Mouse (Mus musculus): ENCODE data around the gene Lce3b. TPM values are rescaled to one million over a fixed set of nuclear protein-coding genes. Genes with fewer than 3 reads are reported as not detected.

Gene Lce3b
- not detected for total RNA-seq (2021)
- long read RNA-seq, experiment 1 = 0 reads
- long read RNA-seq, experiment 2 = 0 reads

- no peak for DNase-seq (ENCODE audit: low spot score in 2 of 2)
- intact Hi-C loops (cut with DNase I) = no loop called here
These were observed at the start of gene Lce3b for GRCm38 (mm10) chr3:92932679-92933078. Gene Lce3b (plus strand): TSS chr3:92932979.

DNA sequence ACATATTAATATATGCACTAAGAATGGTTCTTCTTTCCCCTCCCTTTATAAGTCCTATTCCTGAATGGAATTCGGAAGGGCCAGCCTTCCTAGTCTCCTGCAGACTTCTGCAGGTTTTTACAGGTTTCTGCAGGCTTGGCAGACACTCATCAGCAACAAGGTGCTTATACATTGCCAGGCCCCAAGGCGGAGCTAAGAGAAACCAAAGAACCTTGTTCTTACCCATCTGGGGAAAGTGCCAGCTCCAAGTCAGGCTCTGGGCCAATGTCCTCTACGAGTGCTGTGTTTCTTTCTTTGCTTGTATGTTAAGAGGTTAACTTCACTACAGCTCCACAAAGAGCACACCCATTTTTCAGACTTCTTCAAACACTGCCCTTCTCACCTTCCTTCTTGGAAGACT is 38.7 kb upstream of the Lce3b start:
- intact Hi-C loops (cut with DNase I) = no loop called here
- DNase-seq (ENCODE audit: low spot score in 2 of 2) = no peak

- intact Hi-C loops (cut with DNase I) = no loop called here
- no peak for DNase-seq (ENCODE audit: low spot score in 2 of 2)
These were observed 38.3 kb upstream of the Lce3b start for GRCm38 (mm10) chr3:92894489-92894888.

GRCm38 (mm10) chr3:92902992-92903391 is 29.8 kb upstream of the Lce3b start:
- intact Hi-C loops (cut with DNase I) = loop anchor here (5.0 to 10.0 kb wide), 2 partner anchors 338 to 751 kb away; no protein-coding TSS in a partner anchor
- peak; percentile 24 to 59 for DNase-seq (ENCODE audit: low spot score in 2 of 2)

- intact Hi-C loops (cut with DNase I) = loop anchor here (5.0 to 10.0 kb wide), 2 partner anchors 339 to 751 kb away; no protein-coding TSS in a partner anchor
- DNase-seq (ENCODE audit: low spot score in 2 of 2) = peak; percentile 15 to 42
These were observed 29.1 kb upstream of the Lce3b start for GRCm38 (mm10) chr3:92903640-92904039.

DNA sequence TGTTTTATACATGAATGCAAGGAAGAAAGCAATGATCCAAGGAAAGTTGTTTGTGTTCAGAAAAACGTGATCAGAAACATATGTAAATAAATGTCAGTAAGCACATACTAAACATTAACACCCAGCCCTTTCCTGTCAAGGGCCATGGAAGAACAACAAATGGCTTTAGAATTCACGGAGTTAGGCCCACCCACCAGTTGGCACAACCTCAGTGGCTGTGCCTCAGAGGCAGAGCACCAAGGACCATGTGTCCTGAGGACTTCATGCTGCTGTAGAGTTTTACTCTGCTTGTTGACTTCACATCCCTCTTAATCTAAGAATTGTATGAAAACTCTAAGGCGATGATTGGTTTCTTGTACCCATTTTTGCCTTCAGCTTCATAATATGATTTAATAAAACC is 27.6 kb upstream of the Lce3b start:
- intact Hi-C loops (cut with DNase I) = loop anchor here (10.0 kb wide), 1 partner anchor 340 kb away; no protein-coding TSS in a partner anchor
- DNase-seq (ENCODE audit: low spot score in 2 of 2) = no peak

- intact Hi-C loops (cut with DNase I) = loop anchor here (2.0 to 10.0 kb wide), 2 partner anchors 123 to 343 kb away; no protein-coding TSS in a partner anchor
- DNase-seq (ENCODE audit: low spot score in 2 of 2) = peak; percentile 11 to 25
These were observed 25.2 kb upstream of the Lce3b start for GRCm38 (mm10) chr3:92907571-92907970.

- peak; percentile 6 to 19 for DNase-seq (ENCODE audit: low spot score in 2 of 2)
- intact Hi-C loops (cut with DNase I) = no loop called here
These were observed 12.4 kb upstream of the Lce3b start for GRCm38 (mm10) chr3:92920364-92920763.

- no peak for DNase-seq (ENCODE audit: low spot score in 2 of 2)
These were observed 6.6 kb upstream of the Lce3b start, which contains the start of gene Lce3a for GRCm38 (mm10) chr3:92926130-92926529. Gene Lce3a (minus strand): TSS chr3:92926230.

DNA sequence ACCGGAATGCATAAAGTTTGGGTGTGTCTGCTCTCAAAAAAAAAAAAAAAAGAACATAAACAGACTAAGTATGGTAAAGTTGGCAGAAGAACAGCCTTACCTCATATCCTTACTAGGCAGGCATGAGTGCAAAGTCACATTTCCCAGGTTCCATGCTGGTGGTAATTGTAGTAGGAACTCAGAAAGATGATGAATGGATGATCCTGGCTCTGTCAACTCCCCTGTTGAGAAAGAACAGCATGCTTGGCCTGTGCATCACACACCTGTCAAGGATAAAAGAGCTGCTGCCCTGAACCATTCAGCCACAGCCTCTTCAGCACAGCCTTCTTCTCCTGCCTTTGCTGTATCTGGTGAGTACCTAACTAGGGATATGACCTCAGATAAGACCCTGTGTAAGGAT is 11.4 kb downstream of the Lce3b start, which contains the start of gene Lce3c:
Gene Lce3c (plus strand): TSS at position 301 of the 400 bp plus-strand sequence.
- no peak for DNase-seq (ENCODE audit: low spot score in 2 of 2)
- intact Hi-C loops (cut with DNase I) = no loop called here

More at GRCm38 (mm10) chr3:92926130-92926529, 6.6 kb upstream of the Lce3b start, which contains the start of gene Lce3a:
- intact Hi-C loops (cut with DNase I) = no loop called here

DNA sequence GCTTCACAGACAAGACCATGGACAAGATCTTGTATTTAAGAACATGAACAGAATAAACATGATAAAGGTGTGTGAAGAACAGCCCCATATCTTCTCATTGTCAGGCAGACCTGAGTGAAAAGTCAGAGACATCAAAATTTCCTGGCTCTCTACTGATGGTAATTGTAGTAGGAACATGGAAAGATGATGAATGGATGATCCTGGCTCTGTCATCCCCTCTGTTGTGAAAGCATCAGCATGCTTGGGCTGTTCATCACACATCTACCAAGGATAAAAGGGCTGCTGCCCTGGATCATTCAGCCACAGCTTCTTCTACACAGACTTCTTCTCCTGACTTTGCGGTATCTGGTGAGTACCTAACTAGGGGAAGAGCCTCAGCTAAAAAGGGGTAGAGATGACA is 24.3 kb downstream of the Lce3b start, which contains the start of gene Lce3d:
Gene Lce3d (plus strand): TSS at position 301 of the 400 bp plus-strand sequence.
- intact Hi-C loops (cut with DNase I) = no loop called here
- no peak for DNase-seq (ENCODE audit: low spot score in 2 of 2)

DNA sequence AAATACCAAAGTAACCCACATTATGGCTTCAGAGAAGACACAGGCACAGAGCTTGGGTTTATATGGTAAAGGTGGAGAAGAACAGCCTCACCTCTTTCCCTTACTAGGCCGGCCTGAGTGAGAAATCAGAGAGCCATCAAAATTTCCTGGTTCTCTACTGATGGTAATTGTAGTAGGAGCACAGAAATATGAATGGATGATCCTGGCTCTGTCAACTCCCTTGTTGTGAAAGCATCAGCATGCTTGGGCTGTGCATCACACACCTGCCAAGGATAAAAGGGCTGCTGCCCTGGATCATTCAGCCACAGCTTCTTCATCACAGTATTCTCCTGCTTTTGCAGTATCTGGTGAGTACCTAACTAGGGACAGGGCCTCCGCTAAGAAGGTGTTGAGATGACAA is 34.0 kb downstream of the Lce3b start, which contains the start of gene Lce3e:
Gene Lce3e (plus strand): TSS at position 301 of the 400 bp plus-strand sequence.
- no peak for DNase-seq (ENCODE audit: low spot score in 2 of 2)
- intact Hi-C loops (cut with DNase I) = no loop called here

GRCm38 (mm10) chr3:92978484-92978883 is 45.7 kb downstream of the Lce3b start:
- no peak for DNase-seq (ENCODE audit: low spot score in 2 of 2)
- intact Hi-C loops (cut with DNase I) = no loop called here

Other genes with a start within 250 kb of the Lce3b start
- gene Lce1d, start 245.8 kb upstream of the Lce3b start, total RNA-seq (2021) = not detected
- not detected for gene Lce1e, start 223.9 kb upstream of the Lce3b start, total RNA-seq (2021)
- gene Lce1f, start 212.6 kb upstream of the Lce3b start, total RNA-seq (2021) = not detected
- gene Gm38119, start 193.9 kb upstream of the Lce3b start, total RNA-seq (2021) = not detected
- not detected for gene Lce1g, start 180.6 kb upstream of the Lce3b start, total RNA-seq (2021)
- gene Lce1h, start 167.9 kb upstream of the Lce3b start, total RNA-seq (2021) = not detected
- not detected for gene Lce1i, start 154.1 kb upstream of the Lce3b start, total RNA-seq (2021)
- not detected for gene Lce1j, start 142.5 kb upstream of the Lce3b start, total RNA-seq (2021)
- gene Lce1k, start 125.1 kb upstream of the Lce3b start, total RNA-seq (2021) = not detected
- gene Kprp, start 105.7 kb upstream of the Lce3b start, total RNA-seq (2021) = not detected
- not detected for gene Lce1l, start 81.7 kb upstream of the Lce3b start, total RNA-seq (2021)
- not detected for gene 2310050C09Rik, start 62.8 kb upstream of the Lce3b start, total RNA-seq (2021)
- not detected for gene Lce3a, start 6.7 kb upstream of the Lce3b start, total RNA-seq (2021)
- not detected for gene Lce3c, start 11.5 kb downstream of the Lce3b start, total RNA-seq (2021)
- not detected for gene Lce3d, start 24.4 kb downstream of the Lce3b start, total RNA-seq (2021)
- gene Lce3e, start 34.1 kb downstream of the Lce3b start, total RNA-seq (2021) = not detected
- gene Lce3f, start 59.2 kb downstream of the Lce3b start, total RNA-seq (2021) = not detected
- gene Crct1, start 82.7 kb downstream of the Lce3b start, total RNA-seq (2021) = not detected
- not detected for gene Lce1m, start 86.1 kb downstream of the Lce3b start, total RNA-seq (2021)
- not detected for gene Gm4858, start 135.8 kb downstream of the Lce3b start, total RNA-seq (2021)
- not detected for gene Crnn, start 211.8 kb downstream of the Lce3b start, total RNA-seq (2021)

Data from left cerebral cortex, postnatal 14 days (tissue).